Mouse (Mus musculus): ENCODE data around the gene Car6.

Gene Car6

DNA sequence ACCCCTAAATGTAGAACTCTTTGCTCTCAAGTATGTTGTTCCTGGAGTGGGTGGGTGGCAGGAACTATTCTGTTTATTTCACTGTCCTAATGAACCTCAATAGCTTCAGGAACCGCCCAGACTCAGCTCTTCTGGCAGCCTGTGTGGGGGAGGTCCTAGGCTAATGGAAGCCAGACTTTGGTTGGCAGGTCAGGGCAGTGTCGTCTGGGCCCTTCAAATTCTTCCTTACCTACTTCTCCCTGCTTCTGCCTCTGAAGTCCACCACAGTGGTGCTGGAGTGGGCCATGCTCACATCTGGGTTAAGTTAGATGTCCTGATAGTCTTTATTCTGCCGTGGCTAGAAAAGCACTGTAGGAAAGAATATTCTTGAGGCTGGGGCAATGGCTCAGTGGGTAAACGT lies 23.0 kb downstream of the Car6 start:
- DNase-seq (ENCODE audit: low spot score) = no peak

DNA sequence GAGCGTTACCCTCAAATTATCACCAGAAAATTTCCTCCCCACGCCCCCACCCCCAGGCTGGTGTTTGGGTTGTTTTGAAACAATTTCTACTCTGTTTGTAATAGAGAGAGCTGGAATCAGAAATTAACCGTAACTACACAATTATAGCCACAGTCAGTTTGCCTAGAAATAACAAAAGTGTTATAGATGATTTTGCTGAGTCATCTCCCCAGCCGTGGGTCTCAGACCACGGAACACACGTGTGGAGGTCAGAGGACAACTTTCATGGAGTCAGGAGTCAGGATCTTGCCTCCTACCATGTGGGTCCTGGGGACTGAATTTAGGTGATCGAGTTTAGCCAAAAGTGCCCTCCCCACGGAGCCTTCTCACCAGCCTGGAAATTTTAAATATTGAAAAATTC lies 24.0 kb downstream of the Car6 start:
- no peak for DNase-seq (ENCODE audit: low spot score)

DNA sequence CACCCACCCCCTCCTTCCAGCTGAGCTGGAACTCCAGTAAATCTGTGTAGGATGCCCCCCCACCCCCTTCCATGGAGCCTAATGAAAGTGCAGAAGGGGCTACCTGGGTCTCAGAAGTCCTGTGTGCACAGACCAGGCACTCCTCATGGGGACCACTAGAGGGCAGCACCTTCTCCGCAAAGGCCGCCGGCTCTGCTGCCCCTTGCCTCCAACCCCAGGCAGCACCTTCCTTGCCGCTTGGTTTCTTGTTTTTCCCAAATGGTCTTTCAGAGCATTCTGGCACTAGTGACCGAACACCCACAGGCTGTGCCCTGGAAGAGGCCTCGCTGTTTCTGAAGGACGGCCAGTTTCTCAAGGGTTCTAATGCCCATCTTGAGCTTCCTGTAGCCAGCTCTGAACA lies 24.6 kb downstream of the Car6 start:
- no peak for DNase-seq (ENCODE audit: low spot score)

DNA sequence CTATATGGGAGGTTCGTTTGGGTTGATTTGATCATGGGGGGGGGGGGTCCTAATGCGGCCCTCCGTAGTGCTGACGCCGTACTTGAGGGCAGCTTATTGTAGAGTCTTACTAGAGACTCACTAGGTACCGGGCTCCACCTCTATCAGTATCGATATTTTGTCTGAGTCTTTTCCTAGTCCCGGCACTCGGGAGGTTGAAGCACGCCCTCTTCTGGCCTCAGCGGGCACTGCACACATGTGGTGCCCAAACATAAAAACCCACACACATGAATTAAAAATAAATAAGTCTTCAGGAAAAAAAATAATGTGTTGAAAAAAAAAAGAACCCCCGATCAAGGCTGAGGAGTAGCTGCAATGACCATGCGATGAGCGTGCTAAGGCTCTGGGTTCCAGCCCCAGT lies 27.1 kb downstream of the Car6 start:
- no peak for DNase-seq (ENCODE audit: low spot score)

DNA sequence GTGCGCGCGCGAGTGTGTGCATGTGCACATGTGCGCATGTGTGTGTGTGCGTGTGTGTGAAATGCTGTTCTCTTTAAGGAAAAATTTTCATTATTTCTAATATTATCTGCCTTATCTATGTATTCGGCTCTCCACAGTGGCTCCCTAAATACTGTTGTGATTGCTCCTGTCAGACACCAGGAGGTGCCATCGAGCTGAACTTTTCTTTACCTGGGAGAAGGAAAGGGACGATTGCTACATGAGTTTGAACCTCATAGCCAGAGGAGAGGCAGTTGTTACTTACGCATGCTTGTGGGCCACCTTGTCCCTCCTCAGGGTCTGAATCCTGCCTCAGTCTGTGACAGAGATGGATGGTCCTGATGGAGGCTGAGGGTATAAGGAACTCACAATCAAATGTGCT lies 27.9 kb downstream of the Car6 start:
- no peak for DNase-seq (ENCODE audit: low spot score)

DNA sequence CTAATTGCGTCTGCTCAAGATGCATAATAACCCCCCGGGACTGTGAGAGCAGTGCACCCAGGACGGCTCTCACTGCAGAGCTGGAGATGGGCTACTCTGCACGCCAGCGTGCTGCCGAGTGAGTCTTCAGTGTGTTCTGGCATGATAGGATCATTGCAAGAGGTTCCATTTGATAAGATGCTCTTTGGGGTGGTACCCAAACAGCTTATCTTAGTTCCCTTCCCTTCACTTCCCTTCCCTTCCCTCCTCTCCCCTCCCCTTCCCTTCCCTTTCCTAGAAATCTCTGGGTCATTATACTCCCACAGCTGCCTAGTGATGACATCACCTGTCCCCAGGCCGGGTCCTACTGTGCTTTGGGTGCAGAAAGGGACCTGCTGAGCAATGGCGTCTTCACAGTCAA lies 29.0 kb downstream of the Car6 start:
- DNase-seq (ENCODE audit: low spot score) = no peak

DNA sequence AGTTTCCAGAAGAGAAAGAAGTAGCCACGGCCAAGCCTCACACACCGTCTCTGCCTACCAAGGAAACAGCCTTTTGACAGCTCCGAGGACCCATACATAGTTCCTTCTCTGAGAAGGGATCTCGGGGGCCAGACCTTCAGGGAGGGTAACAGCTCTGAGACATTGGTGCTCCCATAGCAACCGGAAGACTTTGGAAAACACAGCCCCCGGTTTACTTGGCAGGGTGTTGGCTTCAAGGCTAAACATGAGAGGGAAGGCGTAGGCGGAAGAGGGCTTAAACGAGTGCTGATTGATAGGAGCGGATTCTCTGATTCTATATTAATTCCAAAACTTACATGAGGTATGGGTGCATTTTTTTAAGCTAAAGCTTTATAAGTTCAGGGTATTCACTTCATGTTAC lies 32.7 kb downstream of the Car6 start:
- no peak for DNase-seq (ENCODE audit: low spot score)

DNA sequence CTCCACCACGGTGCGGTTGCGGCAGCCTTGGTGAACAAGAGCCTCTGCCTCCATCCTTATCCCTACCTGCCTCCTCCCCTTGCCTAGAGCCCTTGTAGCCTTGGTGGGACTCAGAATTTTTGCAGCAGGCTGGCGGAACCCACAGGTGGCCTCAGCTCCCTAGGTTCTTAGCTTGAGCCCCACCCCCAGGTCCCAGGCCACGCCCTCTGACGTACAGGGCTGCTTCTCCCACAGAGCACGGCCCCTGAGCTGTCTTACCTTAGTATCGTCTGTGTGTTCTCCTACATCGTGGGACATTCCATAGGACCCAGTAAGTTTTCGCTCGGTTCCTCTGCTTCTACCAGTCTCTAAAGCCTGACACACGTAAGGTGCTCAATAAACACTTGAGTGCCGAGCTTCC lies 36.3 kb downstream of the Car6 start:
- DNase-seq (ENCODE audit: low spot score) = no peak

DNA sequence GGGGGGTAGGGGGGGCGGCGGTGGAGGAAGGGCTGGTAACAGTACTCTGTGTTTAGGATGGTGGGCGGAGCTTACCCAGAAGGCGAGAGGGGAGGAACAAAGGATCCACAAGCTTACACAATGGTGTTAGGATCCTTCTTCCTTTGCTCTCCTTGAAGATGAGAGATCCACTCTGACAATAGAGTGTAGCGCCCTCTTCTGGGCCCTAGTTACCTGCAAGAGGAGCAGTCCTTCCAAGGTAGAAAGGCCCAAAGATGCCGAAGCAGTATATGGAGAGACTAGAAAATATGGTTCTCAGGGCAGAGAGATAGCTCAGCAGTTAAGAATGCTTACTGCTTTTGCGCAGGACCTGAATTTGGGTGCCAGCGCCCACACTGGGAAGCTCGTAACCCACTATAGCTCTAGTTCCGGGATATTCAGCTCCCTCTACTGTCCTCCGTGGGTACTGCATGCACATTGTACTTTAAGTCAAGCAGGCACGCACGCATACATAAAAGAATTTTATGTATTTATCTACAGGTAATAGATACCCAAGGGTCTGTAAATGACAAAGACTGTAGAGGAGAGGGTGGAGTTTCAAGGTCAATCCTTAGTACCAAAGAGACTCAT lies 38.5 kb downstream of the Car6 start:
- no peak for DNase-seq (ENCODE audit: low spot score)

DNA sequence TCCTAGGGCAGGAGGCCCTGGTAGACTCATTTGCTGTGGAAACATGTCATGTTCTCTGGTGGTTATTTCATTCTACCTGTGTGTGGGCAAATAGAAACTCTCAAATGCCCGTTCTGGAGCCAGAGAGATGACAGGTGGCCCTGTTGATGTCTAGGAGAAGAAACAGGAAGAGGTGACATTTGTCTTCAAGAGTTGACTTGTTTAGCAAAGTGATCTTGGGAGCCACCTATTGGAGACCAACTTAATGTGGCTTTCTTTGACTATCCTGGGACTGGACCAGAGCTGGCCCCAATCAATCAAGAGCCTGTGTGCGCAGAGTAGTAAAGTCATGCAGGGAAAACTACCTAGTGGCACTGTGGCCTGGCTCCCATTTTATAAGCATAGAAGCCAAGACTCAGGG lies 41.7 kb downstream of the Car6 start:
- no peak for DNase-seq (ENCODE audit: low spot score)

DNA sequence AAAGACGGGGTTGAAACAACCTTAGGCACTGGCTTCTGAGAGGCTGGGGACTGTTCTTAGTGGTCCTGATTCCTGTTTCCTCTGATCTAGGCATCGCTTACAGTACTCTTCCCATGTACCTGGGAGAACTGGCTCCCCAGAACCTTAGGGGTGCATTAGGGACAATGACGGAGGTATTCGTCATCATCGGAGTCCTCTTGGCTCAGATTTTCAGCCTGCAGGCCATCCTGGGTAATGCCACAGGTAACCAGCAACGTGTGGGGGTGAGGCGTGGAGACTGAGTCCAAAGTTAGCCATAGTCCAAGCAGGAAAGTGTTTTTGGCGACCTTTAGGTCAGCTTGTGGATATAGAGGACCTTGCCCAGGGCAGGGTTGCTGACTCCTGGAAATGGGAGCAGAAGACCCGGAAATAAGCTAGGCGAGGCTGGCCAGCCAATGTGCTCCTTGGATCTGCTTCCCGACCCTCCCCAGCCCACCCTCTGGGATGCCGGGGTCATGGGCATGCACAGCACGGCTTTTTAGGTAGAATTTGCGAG lies 43.7 kb downstream of the Car6 start:
- DNase-seq (ENCODE audit: low spot score) = no peak

DNA sequence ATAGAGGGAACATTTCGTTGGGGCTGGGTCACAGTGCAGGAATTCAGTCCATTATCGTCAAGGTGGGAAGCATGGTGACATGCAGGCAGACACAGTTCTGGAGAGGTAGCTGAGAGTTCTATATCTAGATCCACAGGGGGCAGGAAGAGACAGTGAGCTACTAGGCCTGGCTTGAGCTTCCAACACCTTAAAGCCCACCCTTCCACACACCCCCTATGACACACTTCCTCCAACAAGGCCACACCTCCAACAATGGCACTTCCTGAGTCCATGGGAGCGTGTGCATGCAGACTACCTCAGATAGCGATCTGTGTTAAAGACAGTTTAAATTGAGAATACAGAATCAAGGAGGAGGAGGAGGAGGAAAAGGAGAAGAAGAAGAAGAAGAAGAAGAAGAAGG lies 45.4 kb downstream of the Car6 start:
- no peak for DNase-seq (ENCODE audit: low spot score)

DNA sequence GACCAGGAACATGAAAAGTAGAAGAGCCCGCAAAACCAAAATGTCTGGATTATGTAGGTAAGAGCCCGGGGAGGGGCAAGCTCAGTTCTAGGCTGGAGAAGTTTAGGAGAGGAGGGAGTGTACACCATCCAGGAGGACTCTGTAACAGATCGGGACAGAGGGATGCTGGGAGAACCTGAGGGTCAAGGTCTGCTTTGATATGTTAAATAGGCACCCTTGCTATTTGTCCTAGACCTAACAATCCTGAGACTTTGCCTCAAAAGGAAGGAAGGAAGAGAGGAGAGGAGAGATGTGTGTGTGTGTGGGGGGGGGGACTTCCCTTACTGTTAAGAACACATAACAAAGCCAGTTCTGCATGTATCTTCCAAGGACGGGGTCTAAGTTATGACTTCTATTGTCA lies 45.8 kb downstream of the Car6 start:
- DNase-seq (ENCODE audit: low spot score) = no peak

DNA sequence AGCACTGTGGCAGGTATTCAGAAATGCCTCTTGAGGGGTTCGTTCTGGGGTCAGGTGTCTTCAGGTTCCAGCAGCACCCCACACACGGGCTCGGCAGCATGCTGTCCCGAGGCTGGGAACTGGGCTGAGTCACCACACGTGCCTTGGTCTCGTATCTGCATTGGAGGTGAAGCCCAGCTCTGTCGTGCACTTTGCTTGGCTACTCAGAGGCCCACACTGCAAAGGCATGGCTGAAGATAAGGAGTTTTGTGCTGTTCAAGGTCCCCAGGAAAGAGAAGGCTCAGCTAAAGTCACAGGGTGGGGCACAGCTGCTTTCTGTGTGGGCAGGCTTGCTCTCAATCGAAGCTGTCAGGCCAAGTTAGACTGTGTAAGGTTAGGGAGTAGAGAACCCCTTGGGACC lies 48.6 kb downstream of the Car6 start:
- no peak for DNase-seq (ENCODE audit: low spot score)

DNA sequence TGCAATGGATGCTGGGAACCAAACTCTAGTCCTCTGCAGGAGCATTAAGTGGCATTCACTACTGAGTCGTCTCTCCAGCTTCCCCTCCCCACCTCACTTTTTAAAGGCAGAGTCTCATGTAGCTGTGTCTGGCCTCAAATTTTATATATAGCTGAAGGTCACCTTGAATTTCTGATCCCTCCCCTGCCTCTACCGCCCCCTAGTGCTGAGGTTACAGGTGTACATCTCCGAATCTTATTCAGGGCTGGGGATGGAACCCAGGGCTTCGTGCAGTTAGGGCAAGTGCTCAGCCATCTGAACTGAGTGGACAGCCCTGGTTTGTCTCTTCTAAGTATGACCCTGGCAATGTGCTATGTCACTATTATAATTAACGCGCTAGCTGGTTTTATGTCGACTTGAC lies 50.1 kb downstream of the Car6 start:
- no peak for DNase-seq (ENCODE audit: low spot score)

DNA sequence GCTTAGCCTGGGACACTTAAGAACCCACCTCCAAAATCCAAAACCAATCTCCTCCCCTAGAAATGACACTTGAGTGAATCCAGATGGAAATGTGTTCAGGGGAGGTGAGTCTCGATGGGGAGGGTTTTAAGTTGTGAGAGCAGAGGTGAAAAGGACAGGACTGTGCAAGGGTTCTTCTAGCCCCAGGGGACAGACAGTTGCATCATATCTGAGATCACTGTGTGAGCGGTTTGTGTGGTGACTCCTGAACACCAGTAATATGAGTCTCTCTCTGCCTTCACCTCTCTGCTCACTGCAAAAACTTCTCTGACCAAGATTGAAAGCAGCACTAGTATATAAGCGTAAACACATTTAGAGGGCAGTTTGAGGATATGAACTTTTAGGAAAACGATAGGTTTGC lies 54.8 kb downstream of the Car6 start:
- no peak for DNase-seq (ENCODE audit: low spot score)

DNA sequence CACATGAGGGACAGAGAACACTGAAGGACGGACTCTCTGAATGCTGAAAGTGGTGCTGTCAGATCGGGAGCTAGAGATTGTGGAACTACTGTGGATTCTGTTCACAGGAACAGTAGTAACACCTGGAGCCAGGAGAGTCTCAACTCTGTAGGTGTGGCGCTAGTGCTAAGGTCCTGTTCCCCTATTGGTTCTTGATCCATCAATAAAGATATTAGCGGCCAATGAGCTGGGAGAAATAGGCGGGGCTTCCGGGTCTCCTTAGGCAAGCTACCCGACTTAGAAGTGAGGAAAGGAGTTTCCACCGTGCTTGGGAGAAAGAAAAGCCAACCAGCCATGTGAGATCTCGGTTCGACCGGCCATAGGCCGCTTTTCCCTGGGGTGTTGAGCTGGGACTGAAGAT lies 56.9 kb downstream of the Car6 start:
- DNase-seq (ENCODE audit: low spot score) = no peak

DNA sequence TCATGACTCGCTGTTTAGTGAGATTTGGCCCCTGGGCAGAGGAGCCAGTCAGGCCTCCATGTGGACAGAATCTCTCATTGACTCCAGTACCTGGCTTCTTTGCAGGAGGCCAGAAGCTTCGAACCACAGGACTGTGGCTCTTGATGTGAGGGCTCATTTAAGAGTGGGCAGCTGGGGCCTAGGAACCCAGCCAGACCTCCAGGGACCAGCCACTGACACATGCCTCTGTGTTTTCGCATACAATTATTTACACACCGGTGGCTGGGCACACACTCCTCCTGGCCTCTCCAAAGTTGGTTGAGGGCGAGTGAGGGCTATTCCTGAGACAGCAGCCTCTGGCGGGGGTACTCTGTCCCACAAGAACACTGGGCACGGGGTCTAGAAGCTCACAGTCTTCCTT lies 60.8 kb downstream of the Car6 start:
- DNase-seq (ENCODE audit: low spot score) = no peak

DNA sequence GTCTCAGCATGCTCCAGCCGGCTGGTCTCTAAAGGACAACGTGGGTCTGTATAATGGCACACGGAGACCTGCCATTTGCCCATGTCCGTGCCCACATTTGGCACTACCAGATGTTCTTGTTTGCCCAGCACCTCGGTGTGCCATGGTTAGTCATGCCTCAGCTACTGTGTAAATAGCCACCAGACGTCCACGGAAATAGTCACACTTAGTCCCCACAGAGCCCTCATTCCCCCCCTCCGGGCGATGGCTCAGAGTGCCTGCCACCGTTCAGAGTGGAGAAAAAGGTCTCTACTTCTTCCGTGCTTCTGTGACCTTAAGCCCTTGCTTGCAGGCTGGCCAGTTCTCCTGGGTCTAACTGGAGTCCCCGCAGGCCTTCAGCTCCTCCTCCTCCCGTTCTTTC lies 62.0 kb downstream of the Car6 start:
- DNase-seq (ENCODE audit: low spot score) = no peak

DNA sequence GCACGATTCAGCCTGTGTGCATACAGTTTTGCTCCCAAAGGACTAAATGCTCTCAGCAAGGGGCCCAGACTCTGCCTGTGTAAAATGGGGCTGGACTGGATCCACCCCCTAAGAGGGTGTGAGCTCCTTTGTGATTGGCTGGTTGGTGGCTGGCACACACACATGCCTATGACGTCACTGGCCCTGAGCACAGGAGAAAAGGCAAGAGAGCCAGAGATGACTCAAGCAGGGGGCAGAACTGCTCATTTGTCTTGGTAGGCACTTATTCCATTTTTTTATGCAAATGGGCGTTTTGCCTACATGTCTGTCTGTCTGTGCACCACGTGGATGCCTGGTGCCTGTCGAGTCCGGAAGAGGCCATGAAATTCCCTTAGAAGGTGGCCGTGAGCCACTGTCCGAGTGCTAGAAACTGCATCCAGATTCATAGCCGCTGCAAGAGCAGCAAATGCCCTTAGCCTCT lies 63.0 kb downstream of the Car6 start:
- DNase-seq (ENCODE audit: low spot score) = no peak

DNA sequence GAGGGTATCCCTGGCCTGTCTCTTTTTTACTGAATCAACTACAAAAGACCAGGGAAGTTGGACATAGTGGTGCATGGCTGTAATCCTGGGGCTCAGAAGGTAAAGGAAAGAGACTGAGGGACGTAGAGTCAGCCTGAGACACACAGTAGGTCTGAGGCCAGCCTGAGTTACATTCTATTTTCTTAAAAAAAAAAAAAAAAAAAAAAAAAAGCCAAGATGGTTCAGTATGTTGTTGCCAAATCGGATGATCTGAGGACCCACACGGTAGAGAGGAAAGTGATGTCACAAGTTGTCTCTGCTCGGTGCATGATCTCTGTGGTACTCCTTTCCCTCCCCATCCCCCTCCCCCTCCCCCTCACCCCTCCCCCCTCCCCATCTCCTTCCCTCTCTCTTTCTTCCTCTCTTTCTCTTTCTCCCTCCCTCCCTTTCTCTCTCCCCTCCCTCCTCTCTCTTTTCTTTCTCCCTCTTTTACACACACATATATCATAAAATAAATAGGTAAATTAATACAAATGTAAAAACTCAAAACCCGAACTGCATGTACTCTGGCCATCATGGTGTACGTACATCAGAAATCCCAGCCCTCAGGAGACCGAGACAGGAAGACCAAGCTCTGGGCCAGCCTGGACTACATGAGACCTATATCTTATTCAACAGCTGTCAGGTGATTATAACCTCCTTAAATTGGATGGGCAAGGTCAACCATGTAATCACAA lies 63.6 kb downstream of the Car6 start:
- no peak for DNase-seq (ENCODE audit: low spot score)

Data from layer of hippocampus, adult 9-10 months (tissue).